Mouse (Mus musculus) hindbrain, postnatal 0 days (tissue): ENCODE measurements at regions not wholly inside any gene's neighbourhood (a gene's known extent, or its start where the extent isn't known, plus 50 kb on each side); places are given as distances from the start of the nearest gene placed in this dataset.

Source experiments
- ATAC-seq: fragments of 200-750 bp; cut with Nextera tagmentation; 2 replicates; pipeline ENCODE4 v1.8.0; 2017; ENCODE audit warnings: mild to moderate bottlenecking, moderate TSS enrichment, moderate library complexity
- DNase-seq: peaks from one replicate; pipeline ENCODE4 v3.0.0-alpha.2; 2015; ENCODE audit warnings: low spot score
- H3K27ac ChIP-seq: fragments of 300-500 bp; sonication (generic); 2 replicates; pipeline ENCODE4 v1.5.1; 2014; ENCODE audit warnings: mild to moderate bottlenecking
- H3K27me3 ChIP-seq: fragments of 300-500 bp; sonication (generic); 2 replicates; pipeline ENCODE4 v1.6.1; 2014; ENCODE audit warnings: low read length, mixed read lengths; ENCODE audit not compliant: insufficient read depth
- H3K36me3 ChIP-seq: fragments of 300-500 bp; sonication (generic); 2 replicates; pipeline ENCODE4 v1.6.1; 2014; ENCODE audit warnings: low read length, mixed read lengths; ENCODE audit not compliant: insufficient read depth
- H3K4me1 ChIP-seq: fragments of 300-500 bp; sonication (generic); 2 replicates; pipeline ENCODE4 v1.6.1; 2014; ENCODE audit warnings: antibody characterized with exemption, low read length, mixed read lengths; ENCODE audit not compliant: insufficient read depth
- H3K4me2 ChIP-seq: fragments of 300-500 bp; sonication (generic); 2 replicates; pipeline ENCODE4 v1.6.1; 2014; ENCODE audit warnings: low read depth, mild to moderate bottlenecking, low read length, moderate library complexity, mixed read lengths
- H3K4me3 ChIP-seq: fragments of 300-500 bp; sonication (generic); 2 replicates; pipeline ENCODE4 v1.5.1; 2014; ENCODE audit warnings: low read length
- H3K9ac ChIP-seq: fragments of 300-500 bp; sonication (generic); replicated peaks from 2 replicates; pipeline ENCODE4 v1.6.1; 2014; ENCODE audit warnings: mild to moderate bottlenecking, low read length, moderate library complexity, mixed read lengths
- H3K9me3 ChIP-seq: fragments of 300-500 bp; sonication (generic); 2 replicates; pipeline ENCODE4 v1.6.1; 2016; ENCODE audit warnings: low read length, mixed read lengths
- CTCF ChIP-seq: IDR thresholded peaks from 2 replicates; pipeline ENCODE4 v1.5.1; 2016; ENCODE audit warnings: antibody characterized with exemption, control low read depth, low read depth
- WGBS: fragments of 180-500 bp; shearing (Covaris S2); extraction: QIAGEN DNeasy Blood & Tissue Kit; methylation state at CpG from one replicate; pipeline ENCODE4 v1.1.7; 2014; 5-methylcytosine and 5-hydroxymethylcytosine counted together

- Histone ChIP-seq H3K4me2 (no peak overlapping the region), H3K9ac (no peak overlapping the region), H3K9me3 (no peaks in the 10 kb centered on the region), H3K4me1 (0 out of 2 replicates have a peak, but pooled peaks cover 5% of the 10 kb centered on the region), H3K27ac (no peak overlapping the region), H3K36me3 (no peaks in the 10 kb centered on the region), H3K27me3 (no peaks in the 10 kb centered on the region), H3K4me3 (no peak overlapping the region)
- WGBS: 45% methylated on average over 1 of the region's 1 CpGs
- TF ChIP-seq CTCF: no peak
- DNase-seq (peak; percentile 56), ATAC-seq (no peak)
Observed at GRCm38 (mm10) chr1:35415646-35416045, 565.9 kb downstream of the Plekhb2 start.

DNA sequence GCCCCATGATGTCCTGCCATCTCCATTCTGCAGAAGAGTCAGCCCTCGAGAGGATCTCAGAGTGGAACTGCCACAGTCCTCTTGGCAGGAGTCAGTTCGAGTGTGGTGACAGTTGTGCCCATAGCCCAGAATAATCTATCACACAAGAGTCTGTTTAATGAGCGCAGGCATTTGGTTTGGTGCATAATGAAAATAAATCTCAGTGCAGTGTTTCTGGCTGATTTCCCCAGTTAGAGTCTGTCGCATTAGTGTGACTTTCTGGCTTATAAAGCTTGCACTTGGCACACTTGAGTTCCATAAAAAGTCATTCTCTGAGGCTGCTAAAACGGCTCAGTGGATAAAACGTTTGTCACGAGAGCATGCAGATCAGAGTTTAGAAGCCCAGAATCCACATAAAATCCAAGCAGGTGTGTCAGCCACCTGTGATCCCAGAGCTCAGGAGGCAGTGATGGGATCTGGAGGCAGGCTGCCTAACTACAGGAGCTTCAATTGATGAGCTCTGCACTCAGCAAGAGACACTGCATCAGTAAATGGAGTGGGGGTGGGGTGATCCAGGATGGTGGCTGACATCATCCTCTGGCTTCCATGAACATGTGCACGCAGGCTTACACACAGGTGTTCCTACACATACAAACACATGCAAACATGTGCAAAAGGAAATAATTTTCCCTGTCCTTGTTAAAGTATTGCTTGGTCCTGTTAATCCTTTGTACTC lies 578.5 kb downstream of the Plekhb2 start:
- Histone ChIP-seq H3K27ac (0 out of 2 replicates have a peak overlapping the region, but pooled peaks have one; percentile 32), H3K27me3 (no peaks in the 10 kb centered on the region), H3K4me2 (no peak overlapping the region), H3K4me3 (no peak overlapping the region), H3K9me3 (no peaks in the 10 kb centered on the region), H3K4me1 (no peaks in the 10 kb centered on the region), H3K9ac (no peak overlapping the region), H3K36me3 (no peaks in the 10 kb centered on the region)
- no peak for TF ChIP-seq CTCF
- WGBS: 58% methylated on average over 8 of the region's 8 CpGs
- peak; percentile 57 for DNase-seq
- peak; percentile 80 for ATAC-seq

GRCm38 (mm10) chr1:35429471-35429870 lies 579.7 kb downstream of the Plekhb2 start:
- DNase-seq (no peak), ATAC-seq (no peak)
- H3K27ac ChIP-seq: no peak overlapping the region
- no peak overlapping the region for H3K4me3 ChIP-seq
- H3K9ac ChIP-seq: no peak overlapping the region
- H3K4me1 ChIP-seq: no peaks in the 10 kb centered on the region
- no peak for TF ChIP-seq CTCF
- no peaks in the 10 kb centered on the region for H3K9me3 ChIP-seq
- H3K4me2 ChIP-seq: no peak overlapping the region
- H3K27me3 ChIP-seq: no peaks in the 10 kb centered on the region
- 76% methylated on average over 1 of the region's 1 CpGs for WGBS
- H3K36me3 ChIP-seq: no peaks in the 10 kb centered on the region

DNA sequence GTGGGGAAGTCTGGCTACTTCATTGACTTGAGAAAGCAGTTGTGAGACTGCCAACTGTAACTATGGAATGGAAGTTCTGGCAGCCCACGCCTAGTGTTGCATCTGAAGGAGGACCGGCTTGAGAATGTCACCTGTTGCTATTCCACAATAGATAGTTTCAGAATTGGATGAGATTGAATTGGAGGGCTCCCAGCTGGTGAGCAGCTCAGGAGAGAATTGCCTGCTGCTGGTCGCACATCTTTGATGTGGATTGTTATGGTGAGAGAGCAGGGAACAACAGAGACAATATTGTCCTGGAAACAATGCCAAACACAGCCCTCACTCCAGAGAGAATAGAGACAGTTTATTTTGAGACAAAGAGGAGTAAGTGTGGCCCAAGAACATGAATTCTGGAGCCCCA lies 585.9 kb downstream of the Plekhb2 start:
- no peaks in the 10 kb centered on the region for H3K4me1 ChIP-seq
- no peak overlapping the region for H3K9ac ChIP-seq
- H3K9me3 ChIP-seq: no peaks in the 10 kb centered on the region
- no peaks in the 10 kb centered on the region for H3K36me3 ChIP-seq
- no peak for ATAC-seq
- no peak overlapping the region for H3K4me3 ChIP-seq
- no peak overlapping the region for H3K27ac ChIP-seq
- H3K27me3 ChIP-seq: no peaks in the 10 kb centered on the region
- no peak for DNase-seq
- no peak for TF ChIP-seq CTCF
- 52% methylated on average over 3 of the region's 3 CpGs for WGBS
- H3K4me2 ChIP-seq: no peak overlapping the region

GRCm38 (mm10) chr1:35447345-35447744 lies 597.6 kb downstream of the Plekhb2 start:
- Histone ChIP-seq H3K9ac (no peak overlapping the region), H3K27me3 (no peaks in the 10 kb centered on the region), H3K27ac (no peak overlapping the region), H3K36me3 (no peaks in the 10 kb centered on the region), H3K4me1 (no peaks in the 10 kb centered on the region), H3K4me2 (no peak overlapping the region), H3K9me3 (no peaks in the 10 kb centered on the region), H3K4me3 (no peak overlapping the region)
- peak; percentile 30 for TF ChIP-seq CTCF
- DNase-seq (no peak), ATAC-seq (no peak)

DNA sequence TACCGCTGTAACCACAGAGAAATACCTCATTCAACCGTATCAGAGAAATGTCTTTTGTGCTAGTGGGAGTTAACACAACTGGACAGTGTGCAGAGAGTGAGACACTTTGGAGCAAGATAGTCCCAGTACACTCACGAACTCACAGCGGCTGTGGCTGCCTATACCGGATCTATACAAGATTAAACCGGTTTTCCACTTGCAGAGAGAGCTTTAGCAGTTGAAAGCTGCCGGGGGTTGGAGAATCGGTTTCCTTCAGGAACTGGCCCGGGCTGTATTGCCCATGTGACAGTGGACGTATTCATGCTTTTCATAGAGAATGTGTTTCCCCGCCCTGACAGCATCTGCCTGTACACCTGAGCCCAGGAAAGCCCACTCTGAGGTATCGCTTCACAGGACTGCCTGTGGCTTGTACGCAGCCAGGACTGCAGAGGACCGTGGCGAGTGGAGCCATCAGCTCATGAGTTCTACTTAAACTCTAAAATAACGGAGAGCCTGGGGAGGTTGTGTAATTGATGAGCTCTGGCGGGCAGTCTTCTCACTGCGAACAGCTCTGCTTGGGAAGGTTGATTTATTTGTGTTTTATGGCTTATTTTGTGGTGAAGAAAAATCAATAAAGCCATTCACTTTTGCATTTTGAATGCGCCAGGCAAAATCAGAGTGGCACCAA lies 602.8 kb downstream of the Plekhb2 start:
- peak; percentile 7 for DNase-seq

DNA sequence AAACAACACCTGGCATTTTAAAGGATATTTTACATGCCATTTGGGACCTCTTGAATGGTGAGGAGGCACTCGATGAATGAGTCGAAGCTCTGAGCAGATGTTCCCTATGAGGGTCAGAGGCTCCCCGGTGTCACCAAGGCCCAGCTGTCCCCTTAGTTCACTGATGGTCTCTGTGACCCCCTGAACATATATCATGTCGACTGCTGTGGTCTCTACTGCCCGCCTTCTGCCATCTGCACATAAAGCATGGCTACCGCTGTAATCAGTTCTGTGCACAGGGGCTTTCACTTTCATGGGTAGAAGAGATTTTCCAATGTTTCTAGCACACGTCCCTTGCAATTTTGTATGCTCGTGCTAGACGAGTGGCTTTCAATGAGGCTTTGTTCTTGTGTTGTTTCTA lies 607.8 kb downstream of the Plekhb2 start:
- DNase-seq (no peak), ATAC-seq (no peak)
- no peaks in the 10 kb centered on the region for H3K36me3 ChIP-seq
- no peak for TF ChIP-seq CTCF
- no peak overlapping the region for H3K9ac ChIP-seq
- no peak overlapping the region for H3K27ac ChIP-seq
- no peaks in the 10 kb centered on the region for H3K4me1 ChIP-seq
- no peaks in the 10 kb centered on the region for H3K9me3 ChIP-seq
- no peak overlapping the region for H3K4me2 ChIP-seq
- WGBS: 58% methylated on average over 9 of the region's 9 CpGs
- no peak overlapping the region for H3K4me3 ChIP-seq
- H3K27me3 ChIP-seq: no peaks in the 10 kb centered on the region

More for the DNA sequence above, 602.8 kb downstream of the Plekhb2 start:
- no peaks in the 10 kb centered on the region for H3K36me3 ChIP-seq
- H3K4me1 ChIP-seq: no peaks in the 10 kb centered on the region
- H3K9ac ChIP-seq: no peak overlapping the region
- no peak overlapping the region for H3K4me3 ChIP-seq
- no peak overlapping the region for H3K27ac ChIP-seq
- no peaks in the 10 kb centered on the region for H3K27me3 ChIP-seq
- H3K9me3 ChIP-seq: no peaks in the 10 kb centered on the region
- WGBS: 76% methylated on average over 19 of the region's 19 CpGs
- no peak for TF ChIP-seq CTCF
- ATAC-seq: no peak
- no peak overlapping the region for H3K4me2 ChIP-seq
